Mouse (Mus musculus): ENCODE measurements at regions not wholly inside any gene's neighbourhood (a gene's known extent, or its start where the extent isn't known, plus 50 kb on each side); places are given as distances from the start of the nearest gene placed in this dataset.

DNA sequence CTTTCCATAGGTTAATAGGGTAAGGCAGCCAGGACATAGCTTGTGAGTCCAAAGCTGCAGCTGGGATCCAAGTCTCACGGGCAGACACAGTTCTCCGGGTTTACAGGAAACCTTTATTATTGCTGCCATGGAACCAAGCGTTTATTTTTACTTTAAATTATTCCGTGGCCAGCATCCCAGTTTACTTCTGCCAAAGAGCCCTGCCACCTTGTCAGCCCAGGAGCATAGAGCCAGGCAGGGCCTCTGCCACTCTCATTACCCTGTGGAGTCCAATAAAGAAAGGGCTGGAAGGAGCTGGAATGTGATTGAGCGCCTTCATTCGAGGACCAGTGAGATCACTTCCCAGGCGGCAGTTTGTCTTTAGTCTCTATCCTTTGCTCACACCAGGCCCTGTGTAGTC, 96.6 kb upstream of the Atp6ap2 start:
- DNase-seq, result no peak

DNA sequence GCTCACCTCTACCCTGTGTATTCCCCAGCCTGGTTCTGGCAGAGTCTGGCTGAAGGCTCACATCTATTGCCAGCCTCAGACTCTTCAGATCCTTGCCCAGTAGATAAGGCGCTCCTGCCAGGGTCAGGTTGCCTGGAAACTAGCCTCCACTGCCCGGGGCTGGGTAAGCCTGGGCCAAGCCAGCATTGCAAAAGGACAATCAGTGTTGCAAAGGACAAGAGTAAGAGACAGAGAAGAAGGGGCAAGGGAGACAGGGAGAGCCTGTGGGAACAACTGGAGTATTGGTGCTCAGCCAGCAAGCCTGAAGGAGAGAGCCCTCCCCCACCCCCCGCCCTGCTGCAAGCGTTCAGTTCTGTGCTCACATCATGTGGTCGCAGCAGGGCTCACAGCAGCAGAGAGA, 94.4 kb upstream of the Atp6ap2 start:
- no peak for DNase-seq

DNA sequence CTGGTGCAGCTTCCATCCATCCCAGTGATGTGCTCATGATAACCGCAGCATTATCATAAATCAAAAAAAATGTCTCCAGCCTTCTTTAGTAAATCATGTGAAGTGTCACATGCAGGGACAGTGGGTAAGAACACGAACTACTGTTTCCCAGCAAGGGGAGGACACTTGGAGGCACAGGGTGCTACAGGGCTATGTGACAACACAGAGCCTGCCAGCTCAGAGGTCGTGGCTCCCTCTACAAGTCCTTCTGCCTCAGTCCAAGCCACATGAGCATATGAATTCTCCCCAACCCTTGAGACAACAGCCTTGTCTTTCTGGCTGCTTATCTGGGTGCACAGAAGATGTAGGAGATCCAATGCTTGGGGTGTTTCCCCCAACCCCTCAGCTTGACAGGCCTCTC, 93.7 kb upstream of the Atp6ap2 start:
- DNase-seq, result no peak

DNA sequence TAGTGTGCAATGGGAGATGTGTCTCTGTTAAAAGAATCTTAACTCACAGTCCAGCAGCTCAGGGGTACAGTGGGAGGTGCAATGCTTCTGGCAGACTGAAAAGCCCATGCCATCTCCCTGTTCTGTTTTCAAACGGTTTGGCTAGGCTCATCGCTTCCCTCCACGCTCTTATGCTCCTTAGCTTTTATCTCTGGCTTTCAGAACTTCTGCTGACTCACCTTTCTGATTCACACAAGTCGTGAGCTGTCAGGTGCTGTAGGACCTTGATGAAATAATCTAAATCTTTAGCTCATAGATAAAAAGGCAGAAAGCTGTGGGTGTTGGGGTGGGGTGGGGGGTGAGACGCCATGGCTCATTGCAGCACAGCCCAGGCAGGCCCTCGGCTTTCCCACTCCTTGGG, 93.1 kb upstream of the Atp6ap2 start:
- DNase-seq, result no peak

DNA sequence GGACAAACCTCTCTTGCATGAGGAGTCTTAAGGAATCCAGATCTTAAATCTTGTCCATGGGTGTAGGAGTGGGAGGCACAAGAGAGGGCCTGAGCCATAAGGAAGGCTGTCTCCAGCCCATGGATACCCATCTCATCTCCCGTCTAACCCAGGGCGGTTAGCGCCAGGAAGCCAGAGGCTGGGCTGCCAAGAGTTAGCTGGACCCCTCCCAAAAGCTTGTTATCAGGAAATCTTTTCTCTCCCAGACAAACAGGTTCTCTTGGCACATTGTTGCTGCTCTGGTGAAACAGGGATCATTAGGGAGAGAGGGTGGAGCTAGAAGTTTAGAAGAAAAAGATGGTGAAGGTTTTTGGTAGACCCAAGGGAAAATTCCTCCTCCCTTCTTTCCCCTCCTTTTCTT, 87.0 kb upstream of the Atp6ap2 start:
- DNase-seq, result no peak

DNA sequence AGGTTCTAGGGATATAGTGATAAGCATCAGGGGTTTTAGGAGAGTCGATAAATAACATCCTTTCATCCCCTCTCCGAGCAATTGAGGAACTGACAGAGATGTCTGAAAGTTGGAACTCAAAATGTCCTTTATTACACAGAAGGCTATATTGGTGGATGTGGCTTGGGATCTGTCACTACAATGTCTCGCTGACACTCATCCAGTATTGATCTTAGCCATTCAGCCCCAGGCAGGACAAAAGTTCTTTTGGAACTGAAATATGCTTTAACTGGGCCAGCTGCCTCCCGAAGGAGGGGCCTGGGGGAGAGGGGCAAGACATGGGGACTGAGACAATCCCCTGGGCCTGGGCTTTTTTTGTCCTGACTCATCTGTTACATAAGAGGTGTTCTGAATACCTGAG, 85.2 kb upstream of the Atp6ap2 start:
- DNase-seq, result no peak

DNA sequence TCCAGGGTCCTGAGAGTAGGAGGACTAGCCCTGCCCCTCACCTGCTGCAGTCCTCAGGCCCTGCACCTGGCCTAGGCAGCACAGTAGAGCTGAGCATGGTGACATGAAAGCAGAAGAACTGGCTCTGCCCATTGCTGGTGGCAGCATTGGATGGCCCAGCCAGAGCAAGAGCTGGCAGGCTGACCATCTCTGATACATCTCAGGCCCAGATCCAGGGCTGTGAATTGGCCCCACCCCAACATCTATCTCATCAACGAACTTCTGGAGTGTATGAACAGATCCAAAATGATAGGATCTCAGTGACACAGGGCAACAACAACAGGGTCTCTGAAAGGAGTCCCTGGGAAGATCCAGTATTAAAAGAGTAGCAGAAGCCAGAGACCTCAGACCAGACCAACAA, 84.0 kb upstream of the Atp6ap2 start:
- no peak for DNase-seq

DNA sequence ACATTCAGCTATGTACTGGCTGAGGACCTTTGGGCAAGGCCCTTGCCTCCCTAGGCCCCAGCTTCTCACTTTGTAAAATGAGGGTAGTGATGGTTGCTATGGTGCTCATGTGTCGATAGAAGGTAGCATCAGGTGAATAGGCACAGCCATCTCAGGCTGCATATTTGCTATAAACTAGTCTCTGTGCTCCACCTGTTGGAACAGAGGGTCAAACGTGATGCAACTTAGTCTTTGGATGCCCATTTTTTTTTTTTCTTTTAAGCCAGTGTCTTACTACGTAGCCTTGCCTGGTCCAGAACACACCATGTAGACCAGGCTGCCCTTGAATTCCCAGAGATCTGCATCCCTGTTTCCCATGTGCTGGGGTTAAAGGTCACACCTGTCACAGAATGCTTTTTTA, 76.5 kb upstream of the Atp6ap2 start:
- DNase-seq, result no peak

DNA sequence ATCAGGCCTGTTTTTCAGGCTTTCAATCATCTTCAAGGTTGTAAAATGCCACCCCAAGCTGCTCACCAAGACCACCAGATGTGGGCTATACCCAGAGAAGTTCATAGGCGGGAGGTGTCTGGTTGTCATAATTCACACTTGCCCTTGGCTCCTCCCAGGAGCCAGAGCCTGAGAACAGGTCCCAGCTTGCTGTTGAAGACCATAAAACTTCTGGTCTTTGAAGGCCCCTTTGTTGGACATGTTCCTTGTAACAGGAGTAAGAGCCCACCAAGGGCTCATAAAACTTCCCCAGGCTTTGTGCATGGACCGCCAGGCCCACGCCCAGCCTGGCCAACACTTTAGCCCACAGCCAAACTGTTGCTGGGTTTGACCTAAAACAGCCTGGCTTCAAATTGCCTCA, 62.6 kb upstream of the Atp6ap2 start:
- no peak for DNase-seq

DNA sequence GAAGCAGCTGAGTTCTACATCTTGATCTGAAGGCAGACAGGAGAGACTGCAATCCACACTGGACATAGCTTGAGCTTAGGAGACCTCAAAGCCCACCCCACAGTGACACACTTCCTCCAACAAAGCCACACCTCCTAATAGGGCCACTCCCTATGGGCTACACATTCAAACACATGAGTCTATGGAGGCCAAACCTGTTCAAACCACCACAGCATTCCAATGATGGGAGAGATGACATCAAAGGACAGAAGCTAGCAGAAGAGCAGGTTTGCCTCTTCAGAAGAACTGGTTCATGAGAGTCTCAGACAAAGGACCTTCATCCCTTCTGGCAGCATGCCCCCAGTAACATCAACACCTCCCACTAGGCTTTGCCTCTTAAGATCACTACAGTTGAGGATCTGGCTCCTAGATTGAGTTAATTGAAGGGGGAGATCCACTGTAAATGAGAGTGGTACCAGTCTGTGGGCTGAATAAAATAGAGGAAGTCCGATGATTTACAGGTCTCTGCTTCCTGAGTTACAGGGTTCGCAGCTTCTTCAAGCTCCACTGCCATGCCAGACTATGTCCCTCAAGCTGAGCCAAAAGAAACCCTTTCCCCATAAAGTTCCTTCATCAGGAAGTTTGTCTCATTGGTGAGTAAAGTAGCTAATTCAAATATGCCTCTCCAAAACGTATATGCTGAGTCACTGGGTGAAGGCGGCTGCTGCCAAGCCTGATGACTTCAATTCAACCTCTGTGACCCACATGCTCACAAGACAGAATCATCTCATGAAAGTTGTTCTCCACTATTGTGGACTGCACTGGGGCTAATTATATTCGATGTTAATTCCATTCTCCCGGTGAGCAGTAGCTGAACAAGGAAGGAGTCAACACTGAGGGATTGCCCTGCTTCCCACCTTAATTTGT, 56.9 kb upstream of the Atp6ap2 start:
- no peak for DNase-seq
